Mouse (Mus musculus) cerebral cortex, adult 2 months (tissue): Measurements from ENCODE around the gene B4galt3.

Experiments
- WGBS: fragments of 180-500 bp; shearing (Covaris S2); methylation state at CpG from one replicate; pipeline ENCODE4 v1.1.7; 2018; 5-methylcytosine and 5-hydroxymethylcytosine counted together

Gene B4galt3

DNA sequence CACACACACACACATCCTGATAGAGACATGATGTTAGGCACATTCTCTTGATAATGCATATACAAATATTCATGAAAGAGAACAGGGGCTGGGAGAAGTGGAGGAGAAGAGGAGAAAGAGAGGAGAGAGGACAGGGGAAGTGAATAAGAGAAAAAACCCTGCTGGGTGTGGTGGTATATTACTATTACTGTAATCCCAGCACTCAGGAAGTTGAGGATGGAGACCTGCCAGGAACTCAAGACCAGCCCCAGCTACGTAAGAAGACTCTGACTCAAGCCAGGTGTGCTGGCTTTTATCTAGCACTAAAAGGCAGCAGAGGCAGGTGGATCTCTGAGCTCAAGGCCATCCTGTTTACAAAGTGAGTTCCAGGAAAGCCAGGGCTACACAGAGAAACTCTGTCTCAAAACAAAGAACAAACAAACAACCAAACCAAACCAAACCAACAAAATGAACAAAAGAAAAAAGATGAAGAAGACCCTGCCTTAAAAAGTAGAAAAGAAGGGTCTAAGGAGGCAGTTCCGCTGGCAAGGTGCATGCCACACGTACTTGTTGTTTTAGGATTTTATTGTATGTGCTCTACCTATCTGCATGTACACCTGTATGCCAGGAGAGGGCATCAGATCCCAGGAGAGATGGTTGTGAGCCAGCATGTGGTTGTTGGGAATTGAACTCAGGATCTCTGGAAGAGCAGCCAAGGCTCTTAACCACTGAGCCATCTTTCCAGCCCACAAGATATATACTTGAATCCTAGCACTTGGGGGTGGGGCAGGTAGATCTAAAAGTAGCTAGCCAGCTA is 6.3 kb upstream of the B4galt3 start:
- 66% methylated on average over 3 of the region's 3 CpGs for WGBS

DNA sequence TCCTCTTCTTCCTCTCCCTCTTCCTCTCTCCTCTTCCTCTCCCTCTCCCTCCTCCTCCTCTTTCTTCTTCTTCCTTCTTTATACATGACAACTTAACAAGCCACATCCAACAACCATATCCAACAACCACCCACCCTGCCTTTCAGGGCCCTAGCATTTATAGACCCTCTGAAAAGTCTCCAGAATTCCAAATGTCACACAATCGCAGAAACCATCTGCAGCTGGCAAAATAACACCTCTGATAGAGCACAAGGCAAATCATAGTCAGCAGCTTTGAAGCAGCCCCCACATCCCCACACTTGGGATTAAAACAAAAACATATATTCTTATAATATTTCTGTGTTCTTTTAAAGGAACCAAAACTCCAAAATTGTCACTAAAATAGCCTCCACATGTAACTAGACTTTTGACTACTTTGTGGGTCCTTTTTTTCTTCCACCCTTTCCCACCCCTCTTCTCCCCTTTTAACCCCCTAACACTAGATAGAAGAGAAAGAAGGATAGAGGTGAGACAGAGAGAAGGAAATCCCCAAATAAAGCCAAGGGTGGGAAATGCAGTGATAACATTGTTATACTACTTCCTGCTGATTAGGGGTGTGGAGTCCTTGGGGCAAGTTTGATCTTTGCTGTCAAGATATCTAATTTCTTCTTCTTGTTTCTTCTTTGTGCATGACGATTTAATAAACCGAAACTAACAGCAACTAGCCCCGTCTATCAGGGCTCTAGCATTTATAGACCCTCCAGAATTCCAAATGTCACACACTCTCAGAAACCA is 4.0 kb upstream of the B4galt3 start:
- WGBS: 55% methylated on average over 4 of the region's 4 CpGs

DNA sequence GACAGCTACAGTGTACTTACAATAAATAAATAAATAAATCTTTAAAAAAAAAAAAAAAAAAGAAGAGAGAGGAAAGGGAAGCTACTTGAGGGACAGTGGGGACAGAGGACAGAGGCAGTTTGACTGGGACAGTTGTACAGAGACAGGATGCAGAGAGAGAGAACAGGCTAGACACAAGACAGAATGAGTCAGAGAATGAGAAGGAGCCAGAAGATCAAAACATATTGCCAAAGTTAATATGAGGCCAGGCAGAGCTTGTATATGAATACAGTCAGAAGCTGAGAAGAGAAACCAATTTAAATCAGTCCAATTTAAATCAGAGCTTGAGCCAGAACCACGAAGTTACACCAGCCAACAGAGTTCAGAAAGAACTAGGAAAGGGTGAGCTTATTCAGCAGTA is 1.8 kb upstream of the B4galt3 start:
- 45% methylated on average over 1 of the region's 1 CpGs for WGBS

DNA sequence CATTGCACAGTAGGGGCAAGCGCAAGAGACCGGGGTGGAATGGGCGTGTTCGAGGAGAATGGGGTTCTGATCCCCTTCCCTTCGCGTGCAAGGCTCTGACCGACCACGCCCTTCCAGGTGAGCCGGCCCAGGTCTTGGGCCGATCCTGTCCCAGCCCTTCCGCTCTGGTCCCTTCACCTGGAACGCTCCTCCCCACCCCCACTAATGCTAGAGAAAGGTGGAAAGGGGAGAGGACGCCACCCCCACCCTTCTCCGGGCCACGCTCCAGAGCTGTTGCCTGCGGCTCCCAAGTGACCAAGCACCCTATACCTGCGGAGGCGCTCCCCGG is 409 bp downstream of the B4galt3 start:
- 1% methylated on average over 19 of the region's 19 CpGs for WGBS

DNA sequence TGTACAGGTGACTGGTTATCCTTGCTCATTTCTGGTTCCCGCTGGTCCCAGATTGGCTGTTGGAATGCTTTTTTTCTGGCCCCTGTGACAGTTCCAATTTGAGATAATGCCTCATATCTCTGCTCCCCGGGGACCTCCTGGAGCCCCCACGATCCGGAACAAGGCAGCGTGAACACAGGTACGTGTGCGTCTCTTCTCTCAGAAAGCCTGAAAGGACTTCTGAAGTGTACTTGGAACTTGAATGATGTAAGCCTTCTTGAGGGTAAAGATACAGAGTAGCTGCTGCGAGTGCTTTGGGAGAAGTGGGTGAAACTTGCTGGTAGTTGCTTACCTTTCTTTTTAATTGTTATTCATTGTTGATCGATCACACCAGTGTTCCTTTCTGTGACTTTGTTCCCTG is 1.1 kb downstream of the B4galt3 start:
- WGBS: 45% methylated on average over 9 of the region's 9 CpGs

DNA sequence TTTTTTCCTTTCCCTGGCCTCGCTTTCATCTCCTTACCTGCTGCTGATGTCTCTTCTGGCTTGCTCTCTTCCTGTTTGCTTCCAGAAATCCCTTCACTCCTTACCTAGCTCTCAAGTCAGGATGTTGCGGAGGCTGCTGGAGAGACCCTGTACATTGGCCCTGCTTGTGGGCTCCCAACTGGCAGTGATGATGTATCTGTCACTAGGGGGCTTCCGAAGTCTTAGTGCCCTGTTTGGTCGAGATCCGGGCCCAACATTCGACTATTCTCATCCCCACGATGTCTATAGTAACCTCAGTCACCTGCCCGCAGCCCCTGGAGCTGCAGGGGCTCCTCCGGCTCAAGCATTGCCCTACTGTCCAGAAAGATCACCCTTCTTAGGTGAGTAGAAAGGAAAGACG is 1.5 kb downstream of the B4galt3 start:
- 59% methylated on average over 10 of the region's 10 CpGs for WGBS

DNA sequence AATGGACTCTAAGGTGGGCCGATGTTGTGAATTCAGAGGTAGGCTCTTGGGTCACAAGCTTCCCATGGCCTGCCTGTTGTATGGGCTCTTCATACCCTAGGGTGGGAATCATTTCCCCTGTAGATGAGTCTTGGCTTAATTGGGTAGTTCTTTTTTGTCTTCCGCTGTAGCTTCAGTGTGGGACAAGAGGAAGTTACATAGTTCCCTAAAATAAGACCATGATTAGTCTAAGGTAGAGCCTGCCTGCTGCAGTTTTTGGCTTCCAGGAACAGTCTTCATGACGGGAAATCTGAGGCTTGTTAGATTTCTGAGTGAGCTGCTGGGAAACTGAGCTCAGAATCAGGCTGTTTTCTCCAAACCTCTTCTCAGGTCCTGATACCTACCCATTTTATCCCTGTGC is 2.0 kb downstream of the B4galt3 start:
- 77% methylated on average over 3 of the region's 3 CpGs for WGBS

DNA sequence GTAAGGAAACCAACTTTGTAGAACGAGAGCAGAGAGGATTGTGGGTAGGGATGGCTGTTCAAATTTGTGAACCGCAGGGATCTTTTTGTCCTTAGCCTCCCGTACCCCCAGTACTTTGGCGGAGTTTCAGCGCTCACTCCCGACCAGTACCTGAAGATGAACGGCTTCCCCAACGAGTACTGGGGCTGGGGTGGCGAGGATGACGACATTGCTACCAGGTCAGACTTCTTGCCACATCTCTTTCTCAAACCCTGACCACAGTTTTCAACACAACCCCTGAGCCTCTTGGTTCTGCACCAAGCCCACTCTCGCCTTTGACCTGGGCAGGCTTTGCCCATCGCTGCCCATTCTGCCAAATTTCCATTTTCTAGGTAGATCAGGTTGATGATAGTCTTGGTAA is 4.0 kb downstream of the B4galt3 start:
- WGBS: 90% methylated on average over 12 of the region's 12 CpGs

DNA sequence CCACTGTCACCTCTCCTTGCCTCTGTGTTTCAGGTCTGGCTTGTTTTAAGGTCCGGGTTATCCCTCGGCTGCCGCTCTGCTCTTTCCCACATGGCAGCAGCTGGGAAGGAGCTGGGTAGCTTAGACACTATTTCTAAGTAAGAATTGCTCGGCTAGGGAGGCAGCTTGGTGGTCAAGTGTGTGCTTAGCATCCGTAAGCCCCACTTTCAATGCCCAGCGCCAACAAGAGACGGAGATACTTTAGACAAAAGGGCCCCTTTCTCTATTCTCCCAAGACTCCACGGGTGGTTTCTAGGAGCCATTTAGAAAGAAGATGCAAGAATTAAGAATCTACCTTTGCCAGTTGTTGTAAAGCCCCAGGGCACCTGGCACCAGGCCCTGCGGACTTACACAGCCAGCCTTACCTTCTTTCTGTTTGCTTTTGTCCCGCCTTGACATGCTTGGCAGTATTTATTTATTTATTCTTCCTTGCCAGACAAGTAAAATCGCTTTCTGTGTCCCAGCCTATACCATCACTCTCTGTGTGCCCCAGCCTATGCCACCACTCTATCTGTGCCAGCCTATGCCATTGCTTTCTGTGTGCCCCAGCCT is 5.1 kb downstream of the B4galt3 start:
- 74% methylated on average over 11 of the region's 11 CpGs for WGBS

DNA sequence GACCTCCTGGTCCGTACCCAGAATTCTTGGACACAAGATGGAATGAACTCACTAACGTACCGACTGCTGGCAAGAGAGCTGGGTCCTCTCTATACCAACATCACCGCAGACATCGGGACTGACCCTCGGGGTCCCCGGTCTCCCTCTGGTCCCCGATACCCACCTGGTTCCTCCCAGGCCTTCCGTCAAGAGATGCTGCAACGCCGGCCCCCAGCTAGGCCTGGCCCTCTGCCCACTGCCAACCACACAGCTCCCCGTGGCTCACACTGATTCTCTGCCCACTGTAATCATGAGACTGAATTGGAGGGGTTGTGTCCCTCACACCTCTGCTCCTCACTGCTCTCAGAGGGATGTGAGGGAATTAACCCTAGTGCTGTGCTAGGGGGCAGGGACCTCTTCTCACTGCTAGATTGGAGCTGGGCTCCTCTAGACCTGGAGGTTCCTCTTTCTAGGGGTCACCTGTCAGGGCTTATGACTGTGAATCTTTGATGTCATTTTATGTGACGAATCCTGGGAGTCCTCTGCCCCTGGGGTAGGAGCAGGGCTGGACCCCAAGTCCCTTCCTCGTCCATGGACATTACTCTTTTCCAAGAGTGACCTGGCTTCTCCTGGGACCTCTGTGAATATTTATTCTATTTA is 6.1 kb downstream of the B4galt3 start:
- WGBS: 78% methylated on average over 14 of the region's 14 CpGs

DNA sequence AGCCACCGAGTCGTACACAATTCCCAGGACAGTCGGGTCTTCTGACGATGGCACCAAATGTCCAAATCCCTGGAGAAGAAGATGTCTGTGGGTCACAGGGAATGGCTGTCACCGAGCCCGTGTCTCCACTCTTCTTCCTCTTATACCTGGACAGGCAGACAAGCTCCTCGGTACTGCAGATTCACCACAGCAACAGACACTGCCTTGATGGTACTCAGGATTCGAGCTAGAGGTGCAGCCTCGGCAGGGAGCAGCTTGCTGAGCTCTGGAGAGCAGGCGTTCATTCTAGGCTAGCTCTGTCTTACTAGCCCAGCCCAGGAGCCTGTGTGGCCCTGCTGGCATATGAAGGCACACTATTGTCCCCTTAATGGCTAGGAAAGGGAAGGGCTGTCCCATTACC is 7.6 kb downstream of the B4galt3 start:
- 82% methylated on average over 10 of the region's 10 CpGs for WGBS

DNA sequence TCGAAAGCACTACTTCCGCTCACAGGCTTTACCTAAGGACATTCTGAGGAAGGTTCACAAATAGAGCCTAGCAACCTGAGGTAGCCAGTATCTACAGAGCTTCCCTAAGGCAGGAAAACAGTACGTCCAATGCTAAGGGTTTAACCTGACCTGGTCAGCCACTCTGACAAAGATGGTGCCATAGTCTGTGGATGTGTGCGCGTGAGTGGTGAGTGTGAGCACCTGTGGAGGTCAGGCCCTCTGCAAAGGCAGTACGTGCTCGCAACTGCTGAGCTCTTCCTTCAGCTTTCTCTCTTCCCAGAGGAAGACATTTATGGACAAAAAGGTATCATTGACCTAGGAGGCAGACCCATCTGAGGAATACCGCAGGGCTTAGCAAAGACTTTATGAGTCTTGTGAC is 8.3 kb downstream of the B4galt3 start:
- WGBS: 93% methylated on average over 8 of the region's 8 CpGs

DNA sequence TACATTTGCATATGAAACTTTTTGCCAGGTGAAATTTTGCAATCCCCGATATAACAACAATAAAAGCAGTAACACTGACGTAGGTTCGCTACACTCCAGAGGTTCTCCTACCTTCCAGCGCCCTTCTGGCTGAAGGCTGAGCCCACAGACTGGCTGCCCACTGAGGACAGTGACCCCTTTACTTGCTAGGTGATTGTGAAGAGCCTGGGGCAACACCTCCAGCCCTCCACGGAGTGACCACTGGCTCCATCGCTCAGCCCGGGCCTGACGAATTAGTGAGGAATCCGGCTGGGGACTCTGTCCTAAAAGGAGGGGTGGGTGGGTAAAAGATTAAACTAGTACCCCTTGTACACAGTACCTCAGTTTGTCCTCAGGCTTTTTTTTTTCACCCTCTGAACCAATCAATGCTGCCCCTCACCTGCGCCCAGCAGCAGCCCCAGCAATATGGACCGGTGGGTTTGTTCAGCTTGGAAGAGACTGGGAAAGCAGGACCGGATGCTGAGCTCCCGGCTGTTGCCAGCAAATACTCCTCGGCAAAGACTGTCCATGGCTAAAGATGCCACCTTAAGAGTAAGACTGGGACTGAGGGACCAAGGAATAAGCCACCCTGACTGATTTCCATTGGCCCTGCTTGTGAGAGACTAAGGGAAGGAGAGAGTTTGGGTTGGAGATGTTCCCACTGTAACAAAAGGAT is 9.0 kb downstream of the B4galt3 start:
- WGBS: 88% methylated on average over 14 of the region's 14 CpGs

DNA sequence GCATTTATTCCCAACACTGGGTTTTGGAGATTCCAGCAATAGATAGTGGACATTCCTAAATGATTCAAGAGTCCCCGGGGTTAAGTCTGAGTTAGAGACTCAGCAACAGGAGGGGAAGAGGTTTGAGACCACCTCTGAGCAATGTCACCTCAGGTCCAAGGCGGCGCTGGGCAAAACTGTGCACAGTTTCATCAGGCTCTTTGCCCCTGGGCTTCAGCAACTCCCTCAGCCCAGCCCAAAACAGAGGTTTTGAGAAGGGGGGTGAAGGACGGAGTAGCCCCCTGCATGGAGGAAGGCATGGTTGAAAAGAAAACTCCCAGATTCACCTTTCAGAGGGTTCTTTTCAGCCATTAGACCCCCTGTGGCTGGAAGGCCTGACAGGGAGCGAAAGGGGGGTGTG is 9.6 kb downstream of the B4galt3 start:
- WGBS: 57% methylated on average over 5 of the region's 5 CpGs

DNA sequence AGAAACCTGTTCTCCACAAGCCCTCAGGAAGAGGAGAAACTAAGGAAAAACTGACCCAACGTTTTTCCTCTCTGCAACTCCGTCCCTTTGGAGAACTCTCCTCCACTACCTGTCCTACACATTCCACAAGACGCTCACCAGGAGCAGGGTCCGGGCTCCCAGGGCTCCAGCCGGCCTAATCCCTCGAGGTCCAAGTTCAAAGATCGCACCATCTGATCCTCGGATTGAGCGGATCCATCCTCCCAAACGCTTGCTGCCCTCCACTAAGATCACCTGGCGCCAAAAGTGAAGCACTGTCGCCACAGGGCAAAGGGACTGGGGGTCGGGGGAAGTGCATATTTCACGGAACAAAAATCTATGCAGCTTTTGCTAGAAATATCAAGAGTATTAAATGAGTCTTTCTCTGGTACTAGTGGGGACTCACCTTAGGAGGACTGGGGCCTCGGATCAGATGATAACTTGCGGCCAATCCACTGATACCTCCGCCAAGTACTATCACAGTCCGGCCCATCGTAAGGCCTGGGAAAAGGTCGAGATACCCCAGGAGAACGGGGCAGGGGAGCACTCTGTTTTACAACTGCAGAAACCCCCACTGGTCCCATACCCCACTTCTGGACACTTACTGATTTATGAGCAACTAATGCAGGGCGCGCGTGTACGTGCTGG is 10.3 kb downstream of the B4galt3 start:
- WGBS: 2% methylated on average over 25 of the region's 25 CpGs

DNA sequence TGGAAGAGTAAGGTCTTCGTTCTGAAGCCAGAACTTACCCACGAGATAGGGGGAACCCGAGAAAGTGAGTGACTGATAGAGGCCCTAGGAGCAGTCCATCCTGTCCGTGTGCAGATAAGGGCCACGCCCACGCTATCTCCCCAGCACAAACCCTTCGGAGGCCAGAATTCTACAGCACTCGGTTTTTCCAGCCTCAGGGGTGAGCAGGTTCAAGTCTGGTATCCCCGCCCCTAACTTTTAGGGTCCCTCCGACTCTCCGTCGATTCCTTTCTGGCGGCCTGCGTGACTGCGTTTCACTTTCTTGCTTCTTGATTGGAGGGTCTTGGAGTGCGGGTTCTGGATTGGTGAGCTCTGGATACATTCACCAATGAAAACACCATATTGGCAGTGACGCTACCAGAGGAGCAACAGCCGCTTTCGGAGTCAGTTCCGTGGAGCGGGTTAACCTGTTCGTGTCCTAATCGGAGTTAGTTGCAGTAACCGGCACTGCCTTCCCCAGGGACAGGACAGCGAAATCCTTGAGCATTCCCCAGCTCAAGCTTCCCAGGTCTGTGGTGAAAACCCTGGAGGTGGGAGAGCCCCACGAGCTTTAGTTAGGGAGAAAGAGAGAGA is 10.9 kb downstream of the B4galt3 start, which contains the start of gene Ppox:
Ppox (minus strand) TSS at position 271 of the 612 bp plus-strand sequence.
- 0% methylated on average over 26 of the region's 26 CpGs for WGBS

DNA sequence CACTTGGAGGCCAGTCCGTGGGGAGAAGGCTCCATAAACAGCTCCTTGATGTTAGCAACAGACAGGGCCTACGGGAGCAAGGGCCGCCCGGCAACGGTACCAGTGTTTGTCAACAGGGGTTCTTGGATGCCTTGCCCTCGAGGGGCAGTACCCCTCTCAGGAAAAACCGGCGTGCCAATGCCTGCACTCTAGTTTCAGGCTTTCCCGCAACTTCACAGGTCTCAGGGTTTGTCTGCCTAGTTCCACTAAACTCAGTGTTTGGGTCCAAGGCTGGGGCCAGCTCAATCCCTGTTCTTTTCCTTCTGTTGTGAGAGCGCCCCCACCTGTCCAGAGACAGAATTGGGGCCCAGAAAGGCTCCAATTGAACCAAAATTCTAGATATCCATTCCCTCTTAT is 11.4 kb downstream of the B4galt3 start:
- under 1% methylated on average over 10 of the region's 10 CpGs for WGBS

DNA sequence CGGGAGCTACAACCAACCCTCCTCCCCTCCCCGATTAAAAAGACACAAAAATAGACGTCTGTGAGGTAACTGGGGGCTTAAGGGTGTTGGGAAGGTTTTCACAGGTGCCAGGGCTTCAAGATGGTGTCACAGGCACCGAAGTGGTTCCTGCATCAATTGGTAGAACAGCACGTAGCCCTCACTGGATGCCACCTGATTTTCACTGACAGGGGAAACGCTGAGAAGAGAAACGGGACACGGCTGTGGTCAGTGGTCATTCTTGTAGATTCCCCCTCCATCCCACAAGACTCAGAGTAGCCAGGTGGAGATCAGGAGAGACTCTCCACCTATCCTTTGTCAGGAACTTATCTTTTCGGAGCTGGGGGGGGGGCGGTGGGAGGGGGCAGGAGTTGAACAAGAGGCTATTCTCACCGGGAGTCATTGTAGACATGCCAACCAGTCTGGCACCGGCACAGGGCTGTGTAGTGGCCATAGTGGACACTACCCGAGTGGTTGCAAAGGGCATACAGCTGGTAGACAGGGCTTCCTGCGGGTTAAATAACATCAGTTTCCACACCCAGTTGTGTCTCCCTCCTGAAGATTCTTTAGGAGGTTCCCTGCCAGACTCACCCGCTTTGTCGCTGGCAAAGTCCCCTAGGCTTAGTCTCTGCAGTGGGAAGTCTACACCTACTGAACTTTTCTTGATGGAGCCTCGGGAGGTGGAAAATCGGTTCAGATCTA is 12.1 kb downstream of the B4galt3 start:
- 74% methylated on average over 18 of the region's 18 CpGs for WGBS

DNA sequence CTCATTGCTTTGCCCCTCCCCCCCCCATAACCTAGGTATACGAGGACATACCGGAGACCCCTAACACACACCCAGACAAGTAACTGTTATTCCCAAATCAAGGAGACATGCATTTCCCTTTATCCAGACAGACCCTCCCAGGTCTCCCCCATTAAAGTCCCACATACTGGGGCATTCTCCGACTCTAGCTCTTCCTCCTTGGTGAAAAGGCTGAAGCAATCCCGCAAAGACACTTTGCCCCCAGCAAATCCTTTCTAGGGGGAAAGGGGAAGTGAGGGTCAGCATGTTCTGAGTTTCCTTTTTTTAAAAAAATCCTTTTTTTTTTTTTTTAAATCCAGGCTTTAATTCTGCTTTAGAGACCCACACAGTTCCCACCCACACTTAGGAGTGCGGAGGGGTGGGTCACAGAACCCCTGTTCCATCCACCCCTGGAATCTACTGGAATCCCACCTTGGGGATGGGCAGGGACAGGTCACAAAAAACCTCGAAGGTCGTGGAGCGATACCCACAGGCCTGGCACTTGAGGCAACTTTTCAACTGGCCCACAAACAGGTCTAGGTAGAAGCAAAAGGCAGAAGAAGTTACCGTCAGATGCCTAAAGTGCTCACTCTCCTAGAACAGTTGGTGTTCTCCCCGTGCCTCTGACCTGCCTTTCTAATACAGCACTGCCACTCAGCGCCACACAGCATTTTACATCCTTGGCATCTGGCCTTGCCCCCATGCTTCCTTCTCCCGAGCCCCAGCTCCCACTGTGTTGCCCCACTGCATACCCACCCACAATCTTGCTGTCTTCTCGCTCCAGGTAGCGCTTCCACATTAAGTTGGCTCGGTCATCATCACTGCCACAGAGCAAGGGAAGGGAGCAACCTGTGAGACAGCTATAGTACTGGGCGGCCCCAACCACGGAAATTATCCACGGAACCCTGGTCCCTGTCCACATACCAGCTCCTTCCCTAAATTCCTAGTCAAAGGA is 13.3 kb downstream of the B4galt3 start:
- 82% methylated on average over 18 of the region's 18 CpGs for WGBS
